Mouse (Mus musculus) left cerebral cortex, postnatal 14 days (tissue): Measurements from ENCODE around the gene Polr3h. TPM values are rescaled to one million over a fixed set of nuclear protein-coding genes. Genes with fewer than 3 reads are reported as not detected.

Experiments
- DNase-seq, 2 experiments: peaks; one replicate each; pipeline ENCODE4 v3.0.0; 2021 to 2022; ENCODE audit warnings: low spot score in 2 of 2, mixed read lengths in 1 of 2
- intact Hi-C: fragments of 180-260 bp; cut with DNase I; formaldehyde crosslinking; loops from one replicate; pipeline ENCODE4 v1.15.1; 2025
- total RNA-seq, 2 experiments: library from RNA; stranded (reverse); gene quantifications; 2 replicates each; pipeline ENCODE4 v1.2.3; 2021

The Polr3h gene
- total RNA-seq, 2 experiments from 2014 or later: 52.8 to 53.9 TPM

- intact Hi-C loops: no loop called here
- no peak for DNase-seq
Measured at GRCm38 (mm10) chr15:81886795-81887550, 39.1 kb downstream of the Polr3h start.

DNA sequence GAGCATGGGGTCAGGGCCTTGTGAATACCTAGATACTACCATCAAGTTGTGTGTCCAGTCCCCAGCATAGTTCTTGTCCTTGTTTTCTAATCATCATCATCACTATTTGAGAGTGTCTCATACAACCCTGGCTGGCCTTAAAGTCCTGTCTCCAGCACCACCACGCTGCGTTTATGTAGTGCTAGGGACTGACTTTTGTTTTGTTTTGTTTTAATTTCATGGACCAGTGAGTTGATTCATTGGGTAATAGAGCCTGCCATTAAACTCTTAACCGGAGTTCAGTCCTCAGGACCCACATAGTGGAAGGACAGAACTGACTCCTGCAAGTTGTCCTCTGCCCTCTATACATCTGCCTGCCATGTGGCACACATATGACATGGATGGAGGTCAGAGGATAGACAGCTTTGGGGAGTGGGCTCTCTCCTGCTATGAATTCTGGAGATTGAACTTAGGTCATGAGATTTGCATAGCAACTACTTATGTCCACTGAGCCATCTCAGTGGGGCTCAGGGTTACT, 40.6 kb downstream of the Polr3h start:
- DNase-seq: no peak
- intact Hi-C loops: no loop called here

DNA sequence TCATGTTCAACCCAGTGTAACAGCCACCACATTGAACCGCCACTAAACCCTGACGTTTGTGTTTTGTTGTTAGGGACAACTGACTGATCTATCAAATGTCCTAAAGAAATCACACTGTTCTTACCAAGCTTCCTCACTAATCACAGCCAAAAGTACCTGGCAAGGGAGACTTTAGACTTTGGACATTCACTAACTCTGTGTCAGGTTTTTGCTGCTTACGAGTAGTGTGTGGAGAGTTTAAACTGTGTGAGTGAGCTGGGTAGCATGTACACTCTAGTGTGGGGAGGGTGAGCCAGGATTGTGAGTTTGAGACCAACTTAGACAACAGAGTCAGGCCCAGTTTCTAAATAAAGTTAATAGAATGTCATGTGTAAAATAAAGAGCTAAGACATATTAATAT, 43.7 kb downstream of the Polr3h start:
- no peak for DNase-seq
- intact Hi-C loops: no loop called here

DNA sequence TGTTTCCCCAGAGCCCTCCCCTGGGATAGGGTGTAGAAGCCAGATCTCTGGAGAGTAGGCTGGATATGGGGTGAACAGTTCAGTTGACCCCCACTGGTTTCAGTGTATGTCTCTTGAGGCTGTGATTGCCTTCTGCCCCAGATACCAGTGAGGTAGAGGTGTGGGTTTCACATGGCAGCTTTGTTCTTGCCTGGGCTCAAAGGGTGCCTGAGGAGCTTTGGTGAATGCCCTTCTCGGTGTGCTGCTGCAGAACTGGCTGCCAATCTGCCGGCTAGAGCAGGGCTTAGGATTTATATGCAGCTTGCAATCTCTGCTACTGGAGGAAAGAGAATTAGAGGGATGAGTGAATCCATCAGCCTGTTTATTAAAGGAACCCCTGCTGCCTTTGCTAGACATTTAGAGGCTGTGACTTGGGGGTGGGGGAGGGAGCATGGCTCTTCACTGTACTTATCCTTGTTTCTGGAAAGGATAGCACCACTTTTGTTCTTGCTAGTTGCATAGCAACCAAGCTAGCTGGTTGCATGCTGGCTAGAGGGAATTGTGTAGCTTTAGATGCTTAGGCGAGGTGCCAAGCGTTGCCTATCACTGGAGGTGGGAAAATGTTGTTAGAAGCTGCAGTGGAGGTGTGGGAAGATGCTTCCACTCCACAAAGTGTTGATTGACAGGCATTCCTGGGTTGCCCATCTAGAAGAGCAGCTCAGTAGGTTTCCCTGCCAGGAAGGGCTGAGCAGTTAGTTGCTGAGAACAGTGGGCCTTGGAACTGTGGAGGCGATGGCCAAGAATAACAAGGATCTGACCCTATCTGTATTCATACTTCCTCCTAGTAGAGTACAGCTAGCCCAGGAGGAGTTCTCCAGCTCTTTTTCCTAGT, 46.3 kb downstream of the Polr3h start:
- intact Hi-C loops: no loop called here
- peak; percentile 86 to 91 for DNase-seq

GRCm38 (mm10) chr15:81872262-81873136, 53.5 kb downstream of the Polr3h start, which contains the start of gene Aco2:
Aco2 (plus strand) TSS chr15:81872309.
- DNase-seq: peak; percentile 100
- intact Hi-C loops: no loop called here

- peak; percentile 90 to 92 for DNase-seq
- intact Hi-C loops: no loop called here
Measured at GRCm38 (mm10) chr15:81871604-81872261, 54.3 kb downstream of the Polr3h start, which contains the start of gene Phf5a. Phf5a (minus strand) TSS chr15:81871911.

GRCm38 (mm10) chr15:81869985-81870384, 56.1 kb downstream of the Polr3h start:
- DNase-seq: no peak
- intact Hi-C loops: no loop called here

DNA sequence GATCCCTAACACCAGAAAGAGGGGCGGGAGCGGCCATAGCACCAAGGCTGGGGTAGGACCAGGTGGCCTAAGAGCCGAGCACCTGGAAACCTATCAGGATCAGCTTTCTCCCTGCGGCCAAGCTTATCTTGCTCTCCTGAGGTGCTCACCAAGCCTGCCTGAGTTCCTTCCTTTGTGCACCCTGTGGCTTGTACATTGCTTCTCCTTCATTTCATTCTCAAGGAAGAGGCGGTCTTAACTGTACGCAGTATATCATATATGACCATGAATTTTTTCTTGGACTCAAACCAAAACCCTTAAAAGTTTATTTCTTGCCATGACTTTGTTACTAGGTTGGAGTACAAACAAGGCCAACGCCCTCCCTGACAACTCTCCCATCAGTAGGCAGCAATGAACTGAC, 61.8 kb downstream of the Polr3h start:
- intact Hi-C loops: no loop called here
- no peak for DNase-seq

DNA sequence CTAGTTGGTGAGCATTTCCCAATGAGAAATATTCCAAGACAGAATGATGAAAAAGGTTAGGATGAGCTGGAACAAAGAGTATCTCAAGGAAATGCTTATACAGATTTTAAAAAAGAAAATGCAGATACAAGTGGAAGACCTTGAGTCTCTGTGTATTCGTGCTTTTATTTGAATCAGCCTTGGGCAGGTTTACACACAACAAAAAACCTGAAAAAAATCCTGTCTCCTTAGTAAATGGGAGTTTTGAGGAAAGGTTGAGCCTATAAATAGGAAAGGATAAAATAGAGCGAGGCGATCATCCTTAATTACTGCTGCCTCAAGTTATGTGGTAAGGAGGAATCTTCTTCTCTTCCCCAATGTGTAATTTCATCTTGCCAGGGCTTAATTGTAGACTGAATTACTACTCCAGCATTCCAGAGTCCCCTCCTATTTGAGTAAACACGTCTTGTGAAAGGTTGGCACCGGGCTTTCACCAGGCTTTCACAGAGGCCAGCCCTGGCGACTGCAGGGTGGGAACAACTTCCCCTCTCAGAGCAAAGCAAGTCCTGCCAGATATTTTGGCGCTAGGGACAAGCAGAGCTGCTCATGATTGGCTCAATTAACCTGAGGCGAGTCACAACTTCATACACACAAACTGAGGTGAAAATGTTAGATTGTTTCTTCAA, 65.4 kb downstream of the Polr3h start:
- intact Hi-C loops: no loop called here
- DNase-seq: peak; percentile 43 to 44

GRCm38 (mm10) chr15:81859330-81860255, 66.4 kb downstream of the Polr3h start:
- peak; percentile 89 to 98 for DNase-seq
- intact Hi-C loops: no loop called here

- peak; percentile 70 to 80 for DNase-seq
Measured at GRCm38 (mm10) chr15:81858517-81859329, 67.3 kb downstream of the Polr3h start, which contains the start of gene Tob2. Tob2 (minus strand) TSS chr15:81858796.

GRCm38 (mm10) chr15:81858138-81858516, 67.9 kb downstream of the Polr3h start:
- intact Hi-C loops: no loop called here
- peak; percentile 90 to 94 for DNase-seq

More at GRCm38 (mm10) chr15:81858517-81859329, 67.3 kb downstream of the Polr3h start, which contains the start of gene Tob2:
- intact Hi-C loops: no loop called here

DNA sequence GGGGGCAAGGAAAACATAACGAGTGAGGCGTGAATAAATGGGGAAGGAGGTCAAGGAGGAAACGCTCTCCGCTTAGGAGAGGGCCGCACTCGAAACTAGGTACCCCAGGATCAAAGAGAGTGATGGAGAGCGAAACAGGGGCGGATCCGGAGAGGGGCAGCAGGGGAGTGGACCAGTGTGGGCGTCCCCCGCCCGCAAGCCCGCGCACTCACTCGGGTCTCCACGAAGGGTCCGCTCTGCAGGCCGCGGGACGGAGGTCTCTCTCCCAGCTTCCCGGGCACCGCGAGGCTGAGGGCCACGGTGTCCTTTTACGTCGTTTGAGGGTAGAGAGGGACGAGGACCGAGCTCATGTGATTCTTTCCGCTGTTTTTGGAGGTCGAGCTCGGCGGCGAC, 68.3 kb downstream of the Polr3h start:
- DNase-seq: no peak

GRCm38 (mm10) chr15:81856938-81857723, 68.9 kb downstream of the Polr3h start:
- intact Hi-C loops: no loop called here
- no peak for DNase-seq

More for the DNA sequence above, 68.3 kb downstream of the Polr3h start:
- intact Hi-C loops: no loop called here

GRCm38 (mm10) chr15:81856030-81856790, 69.8 kb downstream of the Polr3h start:
- DNase-seq: peak; percentile 87 to 88
- intact Hi-C loops: no loop called here
